8 mouse cellular contexts compared by ENCODE assay signal in the genomic region with DNA sequence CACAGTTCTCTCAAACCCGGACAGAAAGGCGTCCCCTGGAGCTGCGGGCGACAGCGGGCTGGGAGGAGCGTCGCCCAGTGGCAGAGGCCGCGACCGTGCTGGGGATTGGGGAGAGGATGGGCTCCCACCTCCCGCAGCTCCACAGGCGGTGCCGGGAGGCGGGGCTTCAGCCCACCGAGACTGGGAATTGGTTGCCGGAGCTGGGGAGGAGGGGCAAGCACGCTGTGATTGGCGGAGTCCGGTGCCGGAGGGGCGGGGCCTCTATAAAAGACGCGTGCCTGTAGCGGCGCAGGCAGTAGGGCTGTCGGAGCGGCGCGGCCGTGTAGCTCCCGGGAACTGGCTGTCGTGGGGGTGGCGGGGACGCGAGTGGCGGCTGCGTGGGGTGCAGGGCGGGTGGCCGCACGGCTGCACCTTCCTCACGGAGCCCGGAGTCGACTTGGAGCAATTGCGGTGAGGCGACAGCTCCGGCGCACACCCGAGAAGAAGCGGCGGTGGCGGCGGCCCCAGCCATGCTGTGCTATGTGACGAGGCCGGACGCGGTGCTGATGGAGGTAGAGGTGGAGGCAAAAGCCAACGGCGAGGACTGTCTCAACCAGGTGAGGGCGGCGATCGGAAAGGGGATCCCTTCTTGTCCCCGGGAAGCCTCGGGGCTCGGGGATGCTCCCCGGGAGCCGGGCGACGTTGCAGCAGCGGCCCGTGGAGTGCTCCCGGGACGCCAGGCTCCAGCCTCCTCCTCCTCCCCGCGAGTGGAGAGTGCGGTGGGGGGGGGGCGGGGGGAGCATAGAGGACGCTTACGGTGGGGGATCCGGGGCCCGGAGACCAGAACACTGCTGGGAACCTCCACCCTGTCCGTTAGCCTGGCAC. TPM values are rescaled to one million over a fixed set of nuclear protein-coding genes. Genes with fewer than 3 reads are reported as not detected.
DNase-seq lines count a peak whose midpoint lies in the region; ATAC-seq and TF ChIP-seq lines count a peak whose summit lies in the region.

TSS of gene Mylip (plus strand) at position 295 of the 864 bp plus-strand sequence.

- under 1% methylated on average over 71 of the region's 81 CpGs for whole genome bisulfite sequencing in forebrain, embryonic 15.5 days
- WGBS in liver, postnatal 0 days (ENCODE audit: insufficient replicate concordance): under 1% methylated on average over 66 of the region's 81 CpGs
- WGBS in neural tube, embryonic 13.5 days: under 1% methylated on average over 81 of the region's 81 CpGs

- no peak for TF ChIP-seq EP300 in liver, postnatal 0 days (IDR thresholded peaks at IDR 0.05; ENCODE audit: low read depth)

- H3K9ac ChIP-seq in ES-E14 (ENCODE audit: insufficient read depth, low read depth, low read length, poor library complexity, severe bottlenecking): peak within 1 kb of the TSS; percentile 86
- peak within 1 kb of the TSS; percentile 72 for H3K9ac ChIP-seq in forebrain, embryonic 15.5 days (replicated peaks)
- H3K9ac ChIP-seq in liver, postnatal 0 days (replicated peaks): peak within 1 kb of the TSS; percentile 87
- H3K9ac ChIP-seq in neural tube, embryonic 13.5 days: peak within 1 kb of the TSS; percentile 81

- peak; percentile 69 for TF ChIP-seq CTCF in liver, postnatal 0 days (IDR thresholded peaks at IDR 0.05; ENCODE audit: low read depth)

- H3K4me3 ChIP-seq in ES-E14 (ENCODE audit: insufficient read depth in 1 of 2, low read depth in 1 of 2, low read length in 2 of 2, poor library complexity in 1 of 2, severe bottlenecking in 1 of 2): peak within 1 kb of the TSS; percentile 81 to 94
- peak within 1 kb of the TSS; percentile 70 for H3K4me3 ChIP-seq in forebrain, embryonic 15.5 days
- H3K4me3 ChIP-seq in liver, postnatal 0 days (ENCODE audit: low read depth, low read length): peak within 1 kb of the TSS; percentile 83
- peak within 1 kb of the TSS; percentile 73 for H3K4me3 ChIP-seq in neural tube, embryonic 13.5 days

- peak within 1 kb of the TSS; percentile 97 for H3K4me2 ChIP-seq in forebrain, embryonic 15.5 days (replicated peaks)
- H3K4me2 ChIP-seq in liver, postnatal 0 days (ENCODE audit: low read depth, low read length): peak within 1 kb of the TSS; percentile 76
- H3K4me2 ChIP-seq in neural tube, embryonic 13.5 days: peak within 1 kb of the TSS; percentile 97

- H3K36me3 ChIP-seq in ES-E14 (ENCODE audit: control insufficient read depth, insufficient read depth, low read length, poor library complexity, severe bottlenecking): no peaks in the 10 kb centered on the region
- H3K36me3 ChIP-seq in forebrain, embryonic 15.5 days: no peaks in the 10 kb centered on the region
- H3K36me3 ChIP-seq in liver, postnatal 0 days (replicated peaks; ENCODE audit: insufficient read depth, low read length): peaks cover 24% of the 10 kb centered on the region
- H3K36me3 ChIP-seq in neural tube, embryonic 13.5 days: no peaks in the 10 kb centered on the region

- ATAC-seq in forebrain, embryonic 15.5 days (replicated peaks): peak; percentile 98
- ATAC-seq in liver, postnatal 0 days: peak; percentile 93
- peak; percentile 99 for ATAC-seq in neural tube, embryonic 13.5 days (ENCODE audit: low read depth)

- H3K9me3 ChIP-seq in ES-E14 (ENCODE audit: control insufficient read depth, insufficient read depth, low read depth, low read length): no peaks in the 10 kb centered on the region
- H3K9me3 ChIP-seq in forebrain, embryonic 15.5 days: no peaks in the 10 kb centered on the region
- no peaks in the 10 kb centered on the region for H3K9me3 ChIP-seq in liver, postnatal 0 days (ENCODE audit: low read length)
- no peaks in the 10 kb centered on the region for H3K9me3 ChIP-seq in neural tube, embryonic 13.5 days

- DNase-seq in ES-E14 (ENCODE audit: low read depth, low spot score): peak; percentile 95
- DNase-seq in cerebellum, adult 11-12 months: peak; percentile 99
- DNase-seq in heart, postnatal 14 days: peak; percentile 99
- DNase-seq in layer of hippocampus, adult 11-12 months (ENCODE audit: low spot score): peak; percentile 98
- peak; percentile 98 for DNase-seq in liver, postnatal 0 days
- peak; percentile 91 for DNase-seq in telencephalon, adult 2 months (ENCODE audit: low read depth, low spot score)

- peaks cover 2 to 7% of the 10 kb centered on the region in 2 experiments; a peak in 2 of 4 replicates for H3K4me1 ChIP-seq in ES-E14 (ENCODE audit: control insufficient read depth in 2 of 2, insufficient read depth in 2 of 2, low read length in 2 of 2, poor library complexity in 1 of 2)
- peaks cover 23% of the 10 kb centered on the region for H3K4me1 ChIP-seq in forebrain, embryonic 15.5 days
- H3K4me1 ChIP-seq in liver, postnatal 0 days (ENCODE audit: insufficient read depth): peaks cover 30% of the 10 kb centered on the region
- peaks cover 41% of the 10 kb centered on the region for H3K4me1 ChIP-seq in neural tube, embryonic 13.5 days (replicated peaks)

- in situ Hi-C loops in ES-E14 (cut with MboI; ENCODE audit: low sequenced_read_pairs in 2 of 2, unreplicated experiment in 2 of 2): no loop called here

- H3K27me3 ChIP-seq in forebrain, embryonic 15.5 days: no peaks in the 10 kb centered on the region
- peaks cover 6% of the 10 kb centered on the region; the same call in 1 of the 2 replicates for H3K27me3 ChIP-seq in liver, postnatal 0 days (ENCODE audit: insufficient read depth, low read length)
- H3K27me3 ChIP-seq in neural tube, embryonic 13.5 days: peaks cover 11% of the 10 kb centered on the region

- intact Hi-C loops in heart, postnatal 14 days (cut with DNase I): loop anchor here (2.0 to 10.0 kb wide), 4 partner anchors 53 to 359 kb away; no protein-coding TSS in a partner anchor

- no peak within 1 kb of the TSS for H3K27ac ChIP-seq in ES-E14 (ENCODE audit: insufficient read depth, low read depth, low read length, poor library complexity, severe bottlenecking)
- H3K27ac ChIP-seq in forebrain, embryonic 15.5 days (replicated peaks): peak within 1 kb of the TSS; percentile 46
- peak within 1 kb of the TSS; percentile 83 for H3K27ac ChIP-seq in liver, postnatal 0 days (ENCODE audit: low read depth)
- H3K27ac ChIP-seq in neural tube, embryonic 13.5 days (replicated peaks): peak within 1 kb of the TSS; percentile 76

TF ChIP-seq in ES-E14, 5 proteins besides CTCF, POLR2A, EP300 and RAD21:
- TF ChIP-seq ZNF384 (IDR thresholded peaks at IDR 0.05; ENCODE audit: low read depth, low read length) (no peak), MAFK (IDR thresholded peaks at IDR 0.05; ENCODE audit: insufficient read depth, low read depth, low read length) (no peak), CHD2 (IDR thresholded peaks at IDR 0.05; ENCODE audit: low read depth, low read length) (no peak), HCFC1 (IDR thresholded peaks at IDR 0.05; ENCODE audit: borderline replicate concordance, insufficient read depth, low read length) (no peak), ZC3H11A (IDR thresholded peaks at IDR 0.05; ENCODE audit: borderline replicate concordance, low read depth, low read length) (no peak)

RNA-seq across cellular contexts. Expression of gene Mylip, which starts in this region (rescaled TPM):
- total RNA-seq in ES-E14 (2012; rRNA removed): 2.0 and 2.2 TPM in 2 replicates
- 4.0 and 5.2 TPM in 2 replicates for polyA plus RNA-seq in forebrain, embryonic 15.5 days (2015; fragmentation: Nextera tagmentation; extraction: Ambion mirVana)
- 10 to 100 TPM; 20.6 to 35.7 TPM for total RNA-seq in heart, postnatal 14 days (2021)
- polyA plus RNA-seq in liver, postnatal 0 days (2015; fragmentation: Nextera tagmentation; extraction: Ambion mirVana): 6.9 and 7.4 TPM in 2 replicates
- polyA plus RNA-seq in neural tube, embryonic 13.5 days (2015; fragmentation: Nextera tagmentation; extraction: Ambion mirVana): 7.9 and 10.0 TPM in 2 replicates
